Mouse (Mus musculus): ENCODE results near the gene Dhh.

- no peak for TF ChIP-seq FLI1 (IDR thresholded peaks at IDR 0.05; ENCODE audit: low read length)
- no peak for TF ChIP-seq GATA1 (IDR thresholded peaks at IDR 0.05; ENCODE audit: borderline replicate concordance, low read length)
Measured at GRCm38 (mm10) chr15:98845149-98845548, 53.2 kb downstream of the Dhh start.

Data from megakaryocyte, embryonic 14.5 days (primary cell).